Mouse (Mus musculus) kidney, postnatal 0 days (tissue): ENCODE measurements at regions not wholly inside any gene's neighbourhood (a gene's known extent, or its start where the extent isn't known, plus 50 kb on each side); places are given as distances from the start of the nearest gene placed in this dataset.

Experiments
- ATAC-seq: fragments of 200-750 bp; cut with Nextera tagmentation; replicated peaks from 2 replicates; pipeline ENCODE4 v1.8.0; 2017; ENCODE audit warnings: low read depth, moderate number of reproducible peaks, moderate TSS enrichment, moderate library complexity; ENCODE audit not compliant: low FRiP score
- DNase-seq: peaks from one replicate; pipeline ENCODE4 v3.0.0-alpha.2; 2016; ENCODE audit warnings: low spot score
- H3K27ac ChIP-seq: fragments of 300-500 bp; sonication (generic); 2 replicates; pipeline ENCODE4 v1.5.1; 2014; ENCODE audit warnings: mild to moderate bottlenecking
- H3K27me3 ChIP-seq: fragments of 300-500 bp; sonication (generic); 2 replicates; pipeline ENCODE4 v1.6.1; 2014; ENCODE audit warnings: low read length, mixed read lengths; ENCODE audit not compliant: insufficient read depth
- H3K36me3 ChIP-seq: fragments of 300-500 bp; sonication (generic); 2 replicates; pipeline ENCODE4 v1.6.1; 2014; ENCODE audit warnings: low read length, mixed read lengths; ENCODE audit not compliant: insufficient read depth
- H3K4me1 ChIP-seq: fragments of 300-500 bp; sonication (generic); replicated peaks from 2 replicates; pipeline ENCODE4 v1.6.1; 2014; ENCODE audit warnings: antibody characterized with exemption, low read length, mixed read lengths; ENCODE audit not compliant: insufficient read depth
- H3K4me2 ChIP-seq: fragments of 300-500 bp; sonication (generic); 2 replicates; pipeline ENCODE4 v1.6.1; 2014; ENCODE audit warnings: mild to moderate bottlenecking, low read length, moderate library complexity, mixed read lengths
- H3K4me3 ChIP-seq: fragments of 300-500 bp; sonication (generic); replicated peaks from 2 replicates; pipeline ENCODE4 v1.5.1; 2014; ENCODE audit warnings: low read depth, low read length
- H3K9ac ChIP-seq: fragments of 300-500 bp; sonication (generic); 2 replicates; pipeline ENCODE4 v1.6.1; 2014; ENCODE audit warnings: low read depth, low read length
- H3K9me3 ChIP-seq: fragments of 300-500 bp; sonication (generic); replicated peaks from 2 replicates; pipeline ENCODE4 v1.6.1; 2016; ENCODE audit warnings: low read length, inconsistent platforms, mixed read lengths
- CTCF ChIP-seq: IDR thresholded peaks from 2 replicates; pipeline ENCODE4 v1.5.1; 2016; ENCODE audit warnings: antibody characterized with exemption, low read depth, mild to moderate bottlenecking, moderate library complexity
- WGBS: fragments of 180-500 bp; shearing (Covaris S2); extraction: QIAGEN DNeasy Blood & Tissue Kit; methylation state at CpG from one replicate; pipeline ENCODE4 v1.1.7; 2014; 5-methylcytosine and 5-hydroxymethylcytosine counted together

- no peak for TF ChIP-seq CTCF
- Histone ChIP-seq H3K9ac (no peak overlapping the region), H3K4me3 (no peak overlapping the region), H3K4me2 (no peak overlapping the region), H3K4me1 (no peaks in the 10 kb centered on the region), H3K9me3 (no peaks in the 10 kb centered on the region), H3K27me3 (no peaks in the 10 kb centered on the region), H3K36me3 (no peaks in the 10 kb centered on the region), H3K27ac (no peak overlapping the region)
- ATAC-seq (no peak), DNase-seq (no peak)
- 75% methylated on average over 6 of the region's 6 CpGs for WGBS
Measured at GRCm38 (mm10) chr11:19523853-19524487, 400.2 kb upstream of the Spred2 start.

- Histone ChIP-seq H3K36me3 (no peaks in the 10 kb centered on the region), H3K9ac (no peak overlapping the region), H3K4me1 (peaks cover 6% of the 10 kb centered on the region; the same call in 1 of the 2 replicates), H3K4me3 (no peak overlapping the region), H3K27ac (no peak overlapping the region), H3K9me3 (no peaks in the 10 kb centered on the region), H3K4me2 (no peak overlapping the region), H3K27me3 (no peaks in the 10 kb centered on the region)
- DNase-seq (no peak), ATAC-seq (no peak)
- 36% methylated on average over 5 of the region's 5 CpGs for WGBS
- no peak for TF ChIP-seq CTCF
Measured at GRCm38 (mm10) chr11:19529126-19529525, 395.0 kb upstream of the Spred2 start.

DNA sequence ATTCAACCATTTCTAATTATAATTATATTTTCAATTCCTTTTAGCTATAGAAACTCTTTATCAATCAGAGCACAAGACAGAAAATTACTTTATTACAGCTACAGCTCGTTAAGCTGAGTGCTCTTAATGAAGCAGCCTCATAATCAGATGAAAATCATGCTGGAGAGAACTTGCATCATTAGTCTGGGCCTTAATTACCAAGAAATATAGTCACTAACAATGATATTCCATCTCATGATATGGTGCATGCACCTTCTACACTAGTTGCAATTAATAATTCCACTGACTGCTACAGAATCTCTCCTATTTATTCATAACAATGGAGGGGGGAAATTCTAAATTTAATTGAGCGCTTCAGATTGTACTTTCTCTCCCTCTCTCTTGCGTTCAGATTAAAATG, 393.5 kb upstream of the Spred2 start:
- no peak for TF ChIP-seq CTCF
- DNase-seq (no peak), ATAC-seq (no peak)
- Histone ChIP-seq H3K4me3 (no peak overlapping the region), H3K27me3 (no peaks in the 10 kb centered on the region), H3K9ac (no peak overlapping the region), H3K27ac (no peak overlapping the region), H3K9me3 (no peaks in the 10 kb centered on the region), H3K4me2 (no peak overlapping the region), H3K4me1 (peaks cover 6% of the 10 kb centered on the region; the same call in 1 of the 2 replicates), H3K36me3 (no peaks in the 10 kb centered on the region)
- WGBS = 70% methylated on average over 3 of the region's 3 CpGs

GRCm38 (mm10) chr11:19531255-19532003, 392.7 kb upstream of the Spred2 start:
- no peak overlapping the region for H3K4me3 ChIP-seq
- peak overlapping the region; percentile 41 for H3K4me2 ChIP-seq
- ATAC-seq (no peak; the same call in 1 of the 2 replicates), DNase-seq (peak; percentile 44)
- TF ChIP-seq CTCF = no peak
- H3K27ac ChIP-seq = no peak overlapping the region
- H3K27me3 ChIP-seq = no peaks in the 10 kb centered on the region
- peaks cover 6% of the 10 kb centered on the region; the same call in 1 of the 2 replicates for H3K4me1 ChIP-seq
- no peaks in the 10 kb centered on the region for H3K36me3 ChIP-seq
- 15% methylated on average over 20 of the region's 20 CpGs for WGBS
- no peaks in the 10 kb centered on the region for H3K9me3 ChIP-seq
- H3K9ac ChIP-seq = no peak overlapping the region

DNA sequence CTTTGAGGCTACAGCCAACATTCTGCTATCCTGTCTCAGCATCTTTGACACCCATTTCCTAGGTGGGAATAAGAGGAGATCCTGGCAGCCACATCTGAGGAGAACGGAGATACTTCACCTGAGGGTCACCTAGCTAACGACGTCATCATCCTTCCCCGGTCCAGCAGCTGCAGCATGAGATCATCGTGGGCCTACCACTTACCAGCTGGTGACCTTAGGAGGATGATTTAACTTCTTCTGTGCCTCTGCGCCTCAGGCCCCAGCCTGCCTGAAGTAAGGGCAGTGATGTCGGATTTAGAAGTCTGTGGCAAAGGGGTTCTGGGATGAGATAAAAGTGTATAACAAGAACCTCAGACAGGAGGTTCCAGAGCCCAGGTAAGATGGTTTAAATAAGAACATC, 391.3 kb upstream of the Spred2 start:
- Histone ChIP-seq H3K9ac (no peak overlapping the region), H3K9me3 (no peaks in the 10 kb centered on the region), H3K4me3 (no peak overlapping the region), H3K36me3 (no peaks in the 10 kb centered on the region), H3K4me2 (no peak overlapping the region), H3K27me3 (no peaks in the 10 kb centered on the region), H3K4me1 (peaks cover 6% of the 10 kb centered on the region; the same call in 1 of the 2 replicates), H3K27ac (no peak overlapping the region)
- no peak for TF ChIP-seq CTCF
- DNase-seq = no peak
- ATAC-seq = no peak
- 68% methylated on average over 7 of the region's 7 CpGs for WGBS

- Histone ChIP-seq H3K9ac (no peak overlapping the region), H3K4me2 (no peak overlapping the region), H3K4me3 (no peak overlapping the region), H3K27ac (no peak overlapping the region), H3K36me3 (no peaks in the 10 kb centered on the region), H3K4me1 (peaks cover 6% of the 10 kb centered on the region; the same call in 1 of the 2 replicates), H3K27me3 (no peaks in the 10 kb centered on the region), H3K9me3 (no peaks in the 10 kb centered on the region)
- no peak for DNase-seq
- TF ChIP-seq CTCF = peak; percentile 54; the same call in 1 of the 2 replicates
- WGBS = 88% methylated on average over 1 of the region's 1 CpGs
- ATAC-seq = no peak
Measured at GRCm38 (mm10) chr11:19533701-19534100, 390.5 kb upstream of the Spred2 start.
